Mouse (Mus musculus) megakaryocyte, embryonic 14.5 days (primary cell): ENCODE data around the gene Slc39a11.

Source experiments
- FLI1 ChIP-seq: IDR thresholded peaks from 2 replicates; pipeline ENCODE4 v1.6.1; 2012; ENCODE audit warnings: low read length, inconsistent platforms, mixed read lengths
- GATA1 ChIP-seq: IDR thresholded peaks from 3 replicates; pipeline ENCODE4 v1.6.1; 2012; ENCODE audit warnings: mixed read lengths, low read length, inconsistent platforms, borderline replicate concordance

GRCm38 (mm10) chr11:113221267-113222195, 428.3 kb downstream of the Slc39a11 start:
- no peak for TF ChIP-seq GATA1
- TF ChIP-seq FLI1, result no peak
